Mouse (Mus musculus) stomach, postnatal 0 days (tissue): ENCODE results near the gene Sgce.

Source experiments
- CTCF ChIP-seq: IDR thresholded peaks from 2 replicates; pipeline ENCODE4 v1.5.1; 2016; ENCODE audit warnings: antibody characterized with exemption, low read depth, mild to moderate bottlenecking, moderate library complexity
- EP300 ChIP-seq: optimal IDR thresholded peaks from 2 replicates; pipeline ENCODE3; 2016; ENCODE audit warnings: antibody characterized with exemption

GRCm38 (mm10) chr6:4633189-4633588 lies 113.8 kb downstream of the Sgce start:
- no peak for TF ChIP-seq CTCF
- no peak for TF ChIP-seq EP300
